Mouse (Mus musculus) liver, embryonic 14.5 days (tissue): ENCODE data around the gene Faap24. TPM values are rescaled to one million over a fixed set of nuclear protein-coding genes. Genes with fewer than 3 reads are reported as not detected.
A peak's percentile ranks its signal among the peaks of the same experiment; 100 is the strongest.

ENCODE experiments used
- ATAC-seq: fragments of 200-750 bp; cut with Nextera tagmentation; 2 replicates; pipeline ENCODE4 v1.8.0; 2017; ENCODE audit warnings: moderate number of reproducible peaks, mild to moderate bottlenecking, moderate library complexity; ENCODE audit not compliant: insufficient read depth
- DNase-seq, 3 experiments: peaks; one replicate each; pipeline ENCODE4 v3.0.0-alpha.2; 2012 to 2013; ENCODE audit warnings: low read depth in 3 of 3, low spot score in 3 of 3
- H3K27ac ChIP-seq: fragments of 300-500 bp; sonication (generic); 2 replicates; pipeline ENCODE4 v1.5.1; 2014; ENCODE audit warnings: moderate library complexity, mild to moderate bottlenecking, control low read depth, inconsistent platforms
- H3K27me3 ChIP-seq: fragments of 300-500 bp; sonication (generic); 2 replicates; pipeline ENCODE4 v1.6.1; 2014; ENCODE audit warnings: mild to moderate bottlenecking, low read length, moderate library complexity; ENCODE audit not compliant: control insufficient read depth, insufficient read depth
- H3K36me3 ChIP-seq: fragments of 300-500 bp; sonication (generic); replicated peaks from 2 replicates; pipeline ENCODE4 v1.6.1; 2014; ENCODE audit warnings: low read depth; ENCODE audit not compliant: control insufficient read depth, insufficient read depth
- H3K4me1 ChIP-seq, 2 experiments: fragments of 200-500 bp in 1 of 2; fragments of 300-500 bp in 1 of 2; sonication (generic) in 1 of 2; replicated peaks; 2 replicates each; pipeline ENCODE4 v1.6.1; 2012 to 2014; ENCODE audit warnings: antibody characterized with exemption in 1 of 2, inconsistent platforms in 1 of 2, low read length in 1 of 2; ENCODE audit not compliant: control insufficient read depth in 2 of 2, insufficient read depth in 2 of 2
- H3K4me2 ChIP-seq: fragments of 300-500 bp; sonication (generic); 2 replicates; pipeline ENCODE4 v1.6.1; 2014; ENCODE audit warnings: low read depth, mild to moderate bottlenecking, control low read depth, moderate library complexity
- H3K4me3 ChIP-seq, 2 experiments: fragments of 200-500 bp in 1 of 2; fragments of 300-500 bp in 1 of 2; sonication (generic) in 1 of 2; 2 replicates each; pipeline ENCODE4 v1.5.1; 2012 to 2014; ENCODE audit warnings: low read depth in 2 of 2, low read length in 2 of 2, mild to moderate bottlenecking in 2 of 2, control low read depth in 1 of 2, inconsistent platforms in 1 of 2, moderate library complexity in 1 of 2; ENCODE audit not compliant: insufficient read depth in 1 of 2
- H3K9ac ChIP-seq: fragments of 300-500 bp; sonication (generic); replicated peaks from 2 replicates; pipeline ENCODE4 v1.6.1; 2014; ENCODE audit warnings: mild to moderate bottlenecking, control low read depth, moderate library complexity
- H3K9me3 ChIP-seq: fragments of 300-500 bp; sonication (generic); 2 replicates; pipeline ENCODE4 v1.6.1; 2016; ENCODE audit warnings: low read length, mixed read lengths; ENCODE audit not compliant: control insufficient read depth
- CTCF ChIP-seq: IDR thresholded peaks from 2 replicates; pipeline ENCODE4 v1.5.1; 2016; ENCODE audit warnings: antibody characterized with exemption, low read depth, control low read depth
- EP300 ChIP-seq: IDR thresholded peaks from 2 replicates; pipeline ENCODE4 v1.6.1; 2016; ENCODE audit warnings: antibody characterized with exemption, low read depth
- WGBS: fragments of 180-500 bp; shearing (Covaris S2); extraction: QIAGEN DNeasy Blood & Tissue Kit; methylation state at CpG from one replicate; pipeline ENCODE4 v1.1.7; 2014; ENCODE audit not compliant: insufficient replicate concordance; 5-methylcytosine and 5-hydroxymethylcytosine counted together
- polyA plus RNA-seq, 2 experiments: library from polyadenylated mRNA; depleted of rRNA in 1 of 2; stranded (reverse) in 1 of 2; unstranded in 1 of 2; fragments of >200 nt; fragmentation: Nextera tagmentation in 1 of 2; extraction: Ambion mirVana in 1 of 2; gene quantifications; 2 replicates each; pipeline versions ENCODE4 v1.2.1 to v1.2.3; 2012 to 2014

The Faap24 gene
- polyA plus RNA-seq, 2 experiments = 8.1 to 19.1 TPM

- DNase-seq = no peak
These were observed 48.5 kb downstream of the Faap24 start for GRCm38 (mm10) chr7:35347918-35348700.

GRCm38 (mm10) chr7:35344785-35345330 is 51.8 kb downstream of the Faap24 start:
- H3K4me1 ChIP-seq = peaks cover 7 to 11% of the 10 kb centered on the region in 2 experiments
- no peak for TF ChIP-seq CTCF
- TF ChIP-seq EP300 = no peak
- no peak overlapping the region for H3K4me3 ChIP-seq
- no peaks in the 10 kb centered on the region for H3K36me3 ChIP-seq
- ATAC-seq (no peak), DNase-seq (no peak)
- H3K4me2 ChIP-seq = no peak overlapping the region
- no peak overlapping the region for H3K9ac ChIP-seq
- no peaks in the 10 kb centered on the region for H3K9me3 ChIP-seq
- no peak overlapping the region for H3K27ac ChIP-seq
- 58% methylated on average over 5 of the region's 5 CpGs for WGBS
- no peaks in the 10 kb centered on the region for H3K27me3 ChIP-seq

More at GRCm38 (mm10) chr7:35347918-35348700, 48.5 kb downstream of the Faap24 start:
- Histone ChIP-seq H3K9me3 (no peaks in the 10 kb centered on the region), H3K36me3 (no peaks in the 10 kb centered on the region), H3K4me1 (peaks cover 7 to 16% of the 10 kb centered on the region in 2 experiments), H3K9ac (no peak overlapping the region; the same call in 1 of the 2 replicates), H3K4me3 (no peak overlapping the region), H3K27me3 (no peaks in the 10 kb centered on the region), H3K4me2 (peak overlapping the region; percentile 26; the same call in 1 of the 2 replicates), H3K27ac (no peak overlapping the region)
- TF ChIP-seq CTCF (no peak), EP300 (no peak)
- ATAC-seq = no peak
- WGBS = 39% methylated on average over 18 of the region's 18 CpGs

- no peak for ATAC-seq
- 37% methylated on average over 4 of the region's 4 CpGs for WGBS
- peaks cover 0 to under 1% of the 10 kb centered on the region in 2 experiments; a peak in 3 of 4 replicates for H3K4me1 ChIP-seq
- no peak overlapping the region for H3K27ac ChIP-seq
- no peak overlapping the region for H3K4me3 ChIP-seq
- H3K4me2 ChIP-seq = no peak overlapping the region
- H3K9me3 ChIP-seq = no peaks in the 10 kb centered on the region
- H3K27me3 ChIP-seq = no peaks in the 10 kb centered on the region
- no peak for DNase-seq
- H3K36me3 ChIP-seq = no peaks in the 10 kb centered on the region
- no peak overlapping the region for H3K9ac ChIP-seq
- TF ChIP-seq EP300 = no peak
These were observed 54.1 kb downstream of the Faap24 start for GRCm38 (mm10) chr7:35342498-35342897.

Other genes with a start within 250 kb of the Faap24 start
- 0.22 and 0.27 TPM in 2 replicates for gene Slc7a10, start 210.5 kb downstream of the Faap24 start, polyA plus RNA-seq (2012; rRNA removed)
- gene Slc7a10, start 210.5 kb downstream of the Faap24 start, polyA plus RNA-seq (2014; fragmentation: Nextera tagmentation; extraction: Ambion mirVana) = 0.29 and 0.38 TPM in 2 replicates
- 0.66 and 1.00 TPM in 2 replicates for gene Lrp3, start 181.3 kb downstream of the Faap24 start, polyA plus RNA-seq (2012; rRNA removed)
- gene Lrp3, start 181.3 kb downstream of the Faap24 start, polyA plus RNA-seq (2014; fragmentation: Nextera tagmentation; extraction: Ambion mirVana) = 0.19 and 0.37 TPM in 2 replicates
- gene Gpatch1, start 78.4 kb downstream of the Faap24 start, polyA plus RNA-seq (2012; rRNA removed) = 2.3 and 3.7 TPM in 2 replicates
- 5.4 and 6.6 TPM in 2 replicates for gene Gpatch1, start 78.4 kb downstream of the Faap24 start, polyA plus RNA-seq (2014; fragmentation: Nextera tagmentation; extraction: Ambion mirVana)
- gene Rhpn2, start 62.7 kb downstream of the Faap24 start, polyA plus RNA-seq (2012; rRNA removed) = 2.7 and 3.0 TPM in 2 replicates
- 2.8 and 4.1 TPM in 2 replicates for gene Rhpn2, start 62.7 kb downstream of the Faap24 start, polyA plus RNA-seq (2014; fragmentation: Nextera tagmentation; extraction: Ambion mirVana)
- gene Cep89, start 199 bp upstream of the Faap24 start, polyA plus RNA-seq (2012; rRNA removed) = 6.2 and 11.6 TPM in 2 replicates
- 14.5 and 14.7 TPM in 2 replicates for gene Cep89, start 199 bp upstream of the Faap24 start, polyA plus RNA-seq (2014; fragmentation: Nextera tagmentation; extraction: Ambion mirVana)
- 1.3 and 1.6 TPM in 2 replicates for gene Slc7a9, start 52.0 kb upstream of the Faap24 start, polyA plus RNA-seq (2012; rRNA removed)
- gene Slc7a9, start 52.0 kb upstream of the Faap24 start, polyA plus RNA-seq (2014; fragmentation: Nextera tagmentation; extraction: Ambion mirVana) = 2.2 and 2.4 TPM in 2 replicates
- 0.10 and 0.11 TPM in 2 replicates for gene Tdrd12, start 140.9 kb upstream of the Faap24 start, polyA plus RNA-seq (2012; rRNA removed)
- gene Tdrd12, start 140.9 kb upstream of the Faap24 start, polyA plus RNA-seq (2014; fragmentation: Nextera tagmentation; extraction: Ambion mirVana) = not detected in 2 replicates
- gene Nudt19, start 159.5 kb upstream of the Faap24 start, polyA plus RNA-seq (2012; rRNA removed) = 27.6 and 53.2 TPM in 2 replicates
- 81.7 and 86.0 TPM in 2 replicates for gene Nudt19, start 159.5 kb upstream of the Faap24 start, polyA plus RNA-seq (2014; fragmentation: Nextera tagmentation; extraction: Ambion mirVana)
- 0.08 and 0.11 TPM in 2 replicates for gene Rgs9bp, start 188.7 kb upstream of the Faap24 start, polyA plus RNA-seq (2012; rRNA removed)
- 0.03 and 0.05 TPM in 2 replicates for gene Rgs9bp, start 188.7 kb upstream of the Faap24 start, polyA plus RNA-seq (2014; fragmentation: Nextera tagmentation; extraction: Ambion mirVana)
- 11.6 and 13.5 TPM in 2 replicates for gene Ankrd27, start 189.4 kb upstream of the Faap24 start, polyA plus RNA-seq (2012; rRNA removed)
- gene Ankrd27, start 189.4 kb upstream of the Faap24 start, polyA plus RNA-seq (2014; fragmentation: Nextera tagmentation; extraction: Ambion mirVana) = 20.9 and 22.8 TPM in 2 replicates